Mouse (Mus musculus) embryonic fibroblast, embryonic 13.5 days (primary cell): ENCODE measurements around the gene Mdk.

ENCODE experiments used
- CTCF ChIP-seq: IDR thresholded peaks from 2 replicates; pipeline ENCODE4 v1.5.1; 2011; ENCODE audit warnings: mild to moderate bottlenecking, control low read depth, low read length, moderate library complexity, borderline replicate concordance; ENCODE audit not compliant: insufficient read depth
- POLR2A ChIP-seq: IDR thresholded peaks from 2 replicates; pipeline ENCODE4 v1.6.1; 2011; ENCODE audit warnings: low read depth, mild to moderate bottlenecking, control low read depth, low read length, moderate library complexity

- TF ChIP-seq POLR2A = no peak
- no peak for TF ChIP-seq CTCF
Observed at GRCm38 (mm10) chr2:91964610-91965204, 32.6 kb upstream of the Mdk start.
